Mouse (Mus musculus): Measurements from ENCODE around the gene Olfr780.
"Not testable (repeated sequence)": the region's sequence is repeated elsewhere in the genome, so short reads cannot be mapped to it uniquely, and the experiment has no call there.

The Olfr780 gene

DNA sequence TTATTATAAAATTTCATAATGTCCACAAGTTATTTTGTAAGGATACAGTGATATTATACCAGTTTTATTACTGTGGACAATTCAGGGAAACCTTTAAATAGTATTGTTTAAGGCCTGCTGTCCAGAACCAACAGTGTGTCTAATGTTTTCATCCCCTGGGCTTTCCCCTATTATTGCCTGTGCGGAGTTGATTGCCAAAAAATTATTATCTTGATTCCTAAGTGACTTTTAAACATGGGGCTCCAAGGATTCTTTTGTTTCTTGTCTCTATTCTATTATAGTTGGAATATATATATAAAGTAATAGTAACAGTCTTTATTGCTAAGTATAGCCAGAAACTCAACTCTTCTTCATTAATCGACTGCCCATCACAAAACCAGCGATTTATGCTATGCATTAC lies at the start of gene Olfr780:
TSS of gene Olfr780 (plus strand) at position 301 of the 400 bp plus-strand sequence.
- no peak for DNase-seq (ENCODE audit: low read depth, low spot score)

DNA sequence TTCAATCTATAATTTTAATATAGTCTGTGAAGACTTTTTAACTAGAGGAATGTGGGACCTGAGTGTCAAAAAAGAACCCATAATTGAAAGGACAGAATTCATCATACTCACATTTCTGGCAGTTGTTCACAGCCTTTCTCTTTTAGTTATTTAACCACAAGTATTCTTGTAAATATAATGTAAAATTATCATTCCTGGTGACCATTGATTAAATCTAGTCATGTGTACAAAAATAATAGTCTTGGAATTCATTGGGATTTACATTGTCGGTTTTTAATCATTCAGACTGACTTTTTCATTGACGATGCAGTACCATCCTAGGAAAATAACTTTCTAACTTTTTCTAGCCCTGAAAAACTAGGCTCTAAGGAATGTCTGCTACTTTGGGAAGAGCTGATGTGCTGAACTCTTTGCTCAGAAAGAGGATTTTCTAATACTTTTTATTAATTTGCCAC lies 46.8 kb upstream of the Olfr780 start, which contains the start of gene Olfr777:
TSS of gene Olfr777 (minus strand) at position 405 of the 455 bp plus-strand sequence.
- DNase-seq (ENCODE audit: low read depth, low spot score) = no peak

DNA sequence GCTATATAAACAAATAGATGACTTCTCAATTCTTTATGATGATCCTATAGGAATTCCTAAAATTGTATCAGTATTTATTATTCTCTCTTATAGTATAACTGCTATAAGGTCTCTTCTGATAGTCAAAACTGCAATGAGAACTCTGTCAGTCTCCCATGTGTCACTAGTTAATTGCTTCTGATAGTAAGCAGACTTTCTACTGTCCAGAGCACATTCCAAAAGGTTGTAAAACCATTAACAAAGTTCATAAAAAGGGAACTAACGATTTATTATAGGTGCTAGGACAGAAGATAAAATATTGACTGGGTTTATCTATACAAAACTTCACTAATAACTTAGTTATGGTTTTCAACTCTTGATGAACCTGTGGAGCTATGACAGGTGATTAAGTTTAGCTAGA lies 4.9 kb upstream of the Olfr780 start:
- DNase-seq (ENCODE audit: low read depth, low spot score) = not testable (repeated sequence)

DNA sequence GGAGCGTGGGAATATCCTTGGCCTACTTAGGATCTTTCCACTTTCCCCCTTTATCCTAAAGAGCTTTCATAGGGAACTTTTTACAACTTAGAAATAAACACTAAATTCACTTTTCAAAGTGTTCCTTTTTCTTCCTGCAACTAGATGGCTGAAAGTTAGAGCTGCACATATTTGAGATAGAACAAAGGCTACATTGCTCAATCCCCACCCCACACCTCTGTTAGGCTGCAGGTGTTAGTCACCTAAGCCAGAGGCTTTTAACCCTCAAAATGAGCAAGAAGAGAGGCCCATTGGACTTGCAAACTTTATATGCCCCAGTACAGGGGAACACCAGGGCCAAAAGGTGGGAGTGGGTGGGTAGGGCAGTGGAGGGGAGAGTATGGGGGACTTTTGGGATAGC lies 4.4 kb upstream of the Olfr780 start:
- not testable (repeated sequence) for DNase-seq (ENCODE audit: low read depth, low spot score)

DNA sequence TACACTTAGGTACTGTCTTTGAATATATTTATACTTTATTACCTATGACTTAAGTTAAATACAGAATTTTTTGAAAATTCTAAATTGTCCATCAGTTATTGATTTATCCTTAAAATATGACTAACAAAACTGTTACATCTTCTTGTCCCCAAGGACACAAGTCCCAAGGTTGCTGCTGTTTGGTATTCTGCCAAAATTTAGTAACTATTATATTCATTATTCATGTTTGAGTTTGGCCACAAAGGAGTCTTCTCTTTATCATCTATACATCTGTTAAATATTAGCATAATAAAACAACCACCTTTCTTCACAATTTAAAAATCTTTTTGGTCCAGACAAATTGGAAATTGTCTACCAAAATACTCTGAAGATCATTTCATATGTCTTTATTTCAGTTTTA lies 10.6 kb downstream of the Olfr780 start, which contains the start of gene Olfr781:
TSS of gene Olfr781 (plus strand) at position 301 of the 400 bp plus-strand sequence.
- no peak for DNase-seq (ENCODE audit: low read depth, low spot score)

DNA sequence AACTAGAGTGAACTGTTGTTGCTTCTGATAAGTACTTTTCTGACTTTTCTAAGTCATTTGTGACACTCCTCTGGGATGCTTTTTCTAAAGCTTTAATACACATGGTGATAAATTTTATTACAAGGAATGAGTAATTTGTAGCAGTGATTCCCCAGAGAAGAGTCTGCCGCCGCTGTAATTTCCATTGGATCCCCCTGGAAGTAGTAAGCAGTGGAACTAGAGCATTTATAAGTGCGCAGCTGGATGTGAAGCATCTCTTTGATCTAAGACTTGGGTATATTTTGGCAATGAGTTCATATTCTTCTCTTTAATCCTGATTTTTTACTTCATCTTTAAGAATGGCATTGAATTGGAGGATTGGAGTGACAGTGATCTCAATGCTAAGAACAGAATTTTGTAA lies 30.6 kb downstream of the Olfr780 start, which contains the start of gene Olfr782:
TSS of gene Olfr782 (plus strand) at position 301 of the 400 bp plus-strand sequence.
- DNase-seq (ENCODE audit: low read depth, low spot score) = no peak

DNA sequence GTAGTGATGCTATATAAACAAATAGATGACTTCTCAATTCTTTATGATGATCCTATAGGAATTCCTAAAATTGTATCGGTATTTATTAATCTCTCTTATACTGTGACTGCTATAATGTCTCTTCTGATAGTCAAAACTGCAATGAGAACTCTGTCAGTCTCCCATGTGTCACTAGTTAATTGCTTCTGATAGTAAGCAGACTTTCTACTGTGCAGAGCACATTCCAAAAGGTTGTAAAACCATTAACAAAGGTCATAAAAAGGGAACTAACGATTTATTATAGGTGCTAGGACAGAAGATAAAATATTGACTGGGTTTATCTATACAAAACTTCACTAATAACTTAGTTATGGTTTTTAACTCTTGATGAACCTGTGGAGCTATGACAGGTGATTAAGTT lies 34.6 kb downstream of the Olfr780 start:
- DNase-seq (ENCODE audit: low read depth, low spot score) = not testable (repeated sequence)

DNA sequence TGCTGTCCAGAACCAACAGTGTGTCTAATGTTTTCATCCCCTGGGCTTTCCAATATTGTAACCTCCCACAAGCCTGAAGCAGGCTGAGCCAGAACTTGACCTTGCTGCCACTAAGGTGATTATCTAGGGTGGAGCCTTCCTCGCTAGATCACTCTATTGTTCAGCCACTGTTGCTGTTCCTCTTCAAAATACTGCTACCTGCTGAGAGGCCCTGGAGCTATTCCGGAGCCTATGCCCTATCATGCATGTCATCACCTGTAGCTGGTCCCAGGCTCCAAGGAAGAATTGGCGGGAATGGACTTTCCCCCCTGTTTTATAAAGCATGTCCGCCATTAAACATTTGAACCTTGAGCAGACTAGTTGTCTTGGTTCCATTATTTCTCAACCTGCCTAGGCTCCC lies 38.6 kb downstream of the Olfr780 start:
- not testable (repeated sequence) for DNase-seq (ENCODE audit: low read depth, low spot score)

DNA sequence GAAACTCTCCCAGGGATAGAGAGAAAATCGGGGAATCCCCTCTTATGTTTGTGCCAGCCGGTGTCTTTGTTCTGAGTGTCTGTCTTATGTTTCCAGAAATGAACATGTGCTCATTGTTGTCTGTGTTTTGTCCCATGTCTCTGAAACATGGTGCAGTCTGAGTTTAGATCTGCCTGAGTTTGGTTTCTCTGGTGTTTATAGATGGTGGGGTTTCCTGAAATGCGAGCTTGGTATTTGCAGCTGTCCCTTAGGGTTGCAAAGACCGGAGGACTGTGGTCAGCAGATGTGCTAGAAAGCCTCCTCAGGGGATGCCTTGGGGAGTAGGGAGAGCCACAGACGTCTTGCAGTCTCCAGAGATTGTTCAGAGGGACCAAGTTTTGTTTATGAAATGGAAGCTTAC lies 39.4 kb downstream of the Olfr780 start:
- DNase-seq (ENCODE audit: low read depth, low spot score) = no peak
